Mouse (Mus musculus) spleen, adult 2 months (tissue): Measurements from ENCODE around the gene Zfp423.

Source experiments
- CTCF ChIP-seq: fragments of 200-500 bp; IDR thresholded peaks from 2 replicates; pipeline ENCODE4 v1.5.1; 2011; ENCODE audit warnings: mild to moderate bottlenecking, inconsistent platforms; ENCODE audit not compliant: insufficient read depth, insufficient read length, insufficient replicate concordance; ENCODE audit errors: extremely low read depth
- POLR2A ChIP-seq: fragments of 200-500 bp; IDR thresholded peaks from 2 replicates; pipeline ENCODE4 v1.6.1; 2011; ENCODE audit warnings: low read depth, low read length, inconsistent platforms

DNA sequence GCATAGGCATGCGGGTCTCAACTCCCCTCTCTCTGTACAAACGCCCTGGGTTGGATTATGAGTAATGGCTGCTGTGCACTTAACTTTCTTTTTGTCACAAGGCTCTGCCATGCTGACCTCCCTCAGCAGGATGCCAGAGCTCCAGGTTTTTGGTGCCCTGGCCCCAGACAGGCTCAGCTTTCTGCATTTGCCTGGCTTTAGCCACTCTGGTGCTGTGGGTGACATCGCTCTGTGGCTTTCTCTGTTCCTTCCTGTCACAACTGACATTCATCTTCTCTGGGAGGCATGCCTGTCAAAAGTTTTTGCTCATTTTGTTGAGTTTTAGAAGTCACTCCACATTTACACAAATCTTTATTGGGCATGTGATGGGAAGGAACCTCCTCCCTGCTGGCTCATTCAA is 277.3 kb downstream of the Zfp423 start:
- TF ChIP-seq CTCF (no peak), POLR2A (no peak)
